Mouse (Mus musculus) MEL (cell line): ENCODE measurements at regions not wholly inside any gene's neighbourhood (a gene's known extent, or its start where the extent isn't known, plus 50 kb on each side); places are given as distances from the start of the nearest gene placed in this dataset.

ENCODE experiments used
- ELF1 ChIP-seq: IDR thresholded peaks from 2 replicates; pipeline ENCODE4 v1.6.1; 2014; ENCODE audit warnings: low read depth, mild to moderate bottlenecking, inconsistent platforms, low read length, improper control_type of control experiment, moderate library complexity
- EP300 ChIP-seq, 2 experiments: IDR thresholded peaks; 2 replicates each; pipeline ENCODE4 v1.6.1; 2011; ENCODE audit warnings: improper control_type of control experiment in 2 of 2, low read length in 2 of 2, low read depth in 1 of 2, mild to moderate bottlenecking in 1 of 2
- ETS1 ChIP-seq: IDR thresholded peaks from 2 replicates; pipeline ENCODE4 v1.6.1; 2012; ENCODE audit warnings: low read depth, mild to moderate bottlenecking, inconsistent platforms, low read length, improper control_type of control experiment, moderate library complexity
- GABPA ChIP-seq: IDR thresholded peaks from 2 replicates; pipeline ENCODE4 v1.6.1; 2012; ENCODE audit warnings: low read depth, mild to moderate bottlenecking, inconsistent platforms, low read length, improper control_type of control experiment, moderate library complexity
- JUND ChIP-seq: IDR thresholded peaks from 2 replicates; pipeline ENCODE4 v1.6.1; 2011; ENCODE audit warnings: low read depth, mild to moderate bottlenecking, improper control_type of control experiment, low read length
- POLR2A ChIP-seq, 2 experiments: IDR thresholded peaks; 2 replicates each; pipeline ENCODE4 v1.6.1; 2011 to 2012; ENCODE audit warnings: low read length in 2 of 2, mild to moderate bottlenecking in 2 of 2, control low read depth in 1 of 2, improper control_type of control experiment in 1 of 2, low read depth in 1 of 2, moderate library complexity in 1 of 2; ENCODE audit not compliant: control insufficient read depth in 1 of 2, insufficient read depth in 1 of 2, poor library complexity in 1 of 2
- RAD21 ChIP-seq: IDR thresholded peaks from 2 replicates; pipeline ENCODE4 v1.6.1; 2011; ENCODE audit warnings: mild to moderate bottlenecking, low read depth, low read length, improper control_type of control experiment
- SMC3 ChIP-seq: IDR thresholded peaks from 2 replicates; pipeline ENCODE4 v1.6.1; 2011; ENCODE audit warnings: low read depth, low read length, improper control_type of control experiment
- TAL1 ChIP-seq: IDR thresholded peaks from 2 replicates; pipeline ENCODE4 v1.6.1; 2012; ENCODE audit warnings: mild to moderate bottlenecking, inconsistent platforms, low read length, moderate library complexity, mixed read lengths
- TCF12 ChIP-seq: IDR thresholded peaks from 2 replicates; pipeline ENCODE4 v1.6.1; 2014; ENCODE audit warnings: low read depth, mild to moderate bottlenecking, inconsistent platforms, low read length, improper control_type of control experiment, moderate library complexity
- ZNF384 ChIP-seq: IDR thresholded peaks from 2 replicates; pipeline ENCODE4 v1.6.1; 2012; ENCODE audit warnings: low read depth, mild to moderate bottlenecking, inconsistent platforms, low read length, improper control_type of control experiment

- TF ChIP-seq GABPA (no peak), POLR2A (IDR thresholded peaks at IDR 0.05; ENCODE audit: control insufficient read depth in 1 of 2, insufficient read depth in 1 of 2, low read depth in 1 of 2, low read length in 2 of 2, poor library complexity in 1 of 2) (no peak), TCF12 (no peak), RAD21 (no peak), JUND (no peak), TAL1 (no peak), ETS1 (no peak), SMC3 (no peak), ZNF384 (no peak), EP300 (IDR thresholded peaks at IDR 0.05; ENCODE audit: low read depth in 1 of 2, low read length in 2 of 2) (no peak), ELF1 (no peak)
Measured at GRCm38 (mm10) chr3:41353021-41353420, 202.5 kb upstream of the Jade1 start.
